Mouse (Mus musculus): ENCODE measurements around the gene Olfr808. TPM values are rescaled to one million over a fixed set of nuclear protein-coding genes. Genes with fewer than 3 reads are reported as not detected.

Gene Olfr808
- not detected for total RNA-seq (2022)

DNA sequence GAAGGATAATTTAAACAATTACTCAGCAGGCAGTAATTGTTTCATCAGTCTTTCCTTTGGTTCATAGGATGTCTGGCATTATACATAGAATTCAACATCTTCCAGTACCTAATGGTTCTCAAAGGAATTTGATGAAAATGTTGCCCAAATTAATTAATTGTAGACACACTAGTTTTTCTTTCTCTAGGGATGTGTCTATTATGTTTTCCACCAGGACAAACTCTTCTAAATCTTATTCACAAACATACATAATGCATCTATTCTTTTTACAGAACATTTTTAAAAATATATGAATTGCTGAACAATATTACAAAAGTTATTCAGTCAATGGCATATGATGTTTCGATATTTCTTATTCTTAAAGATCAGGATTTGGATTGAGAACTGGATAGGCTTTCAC lies at the start of gene Olfr808:
Olfr808 (plus strand) TSS at position 301 of the 400 bp plus-strand sequence.
- DNase-seq (ENCODE audit: low spot score in 2 of 2) = no peak

DNA sequence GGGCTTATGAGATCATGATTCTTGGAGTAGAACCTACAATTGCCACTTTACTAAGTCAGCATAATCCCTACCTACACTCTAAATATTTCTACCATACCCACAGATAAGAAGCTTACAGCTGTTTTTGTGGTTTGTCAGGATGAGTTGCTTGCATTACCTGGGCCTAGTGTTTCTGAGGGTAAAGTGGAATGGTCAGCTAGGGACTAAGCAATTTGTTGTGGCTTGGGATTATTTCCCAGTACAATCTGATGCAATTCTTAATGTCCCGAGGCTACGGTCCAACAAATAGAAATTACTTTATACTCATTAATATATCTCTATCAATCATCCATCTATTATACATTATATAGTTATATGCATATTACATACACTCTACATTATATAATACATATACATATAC lies 36.0 kb upstream of the Olfr808 start, which contains the start of gene Olfr805:
Olfr805 (minus strand) TSS at position 101 of the 400 bp plus-strand sequence.
- no peak for DNase-seq (ENCODE audit: low spot score in 2 of 2)

DNA sequence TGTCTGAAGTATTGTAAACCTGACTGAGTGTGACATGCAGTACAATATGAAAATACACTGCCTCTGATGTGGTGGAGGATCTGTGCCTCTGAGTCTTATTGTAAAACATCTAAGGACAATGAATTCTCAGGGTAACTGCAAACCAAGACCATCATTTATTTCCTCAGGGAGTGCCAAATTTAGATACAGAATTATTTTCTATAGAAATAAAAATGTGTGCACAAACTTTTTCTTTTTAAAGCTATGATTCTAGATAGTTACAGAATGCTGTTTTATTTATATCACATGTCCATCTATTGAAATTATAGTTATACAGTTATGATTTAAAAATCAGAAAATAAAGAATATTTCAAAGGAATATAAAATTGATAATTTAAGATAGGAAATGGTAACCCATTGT lies 23.5 kb upstream of the Olfr808 start, which contains the start of gene Olfr806:
Olfr806 (minus strand) TSS at position 101 of the 400 bp plus-strand sequence.
- no peak for DNase-seq (ENCODE audit: low spot score in 2 of 2)

DNA sequence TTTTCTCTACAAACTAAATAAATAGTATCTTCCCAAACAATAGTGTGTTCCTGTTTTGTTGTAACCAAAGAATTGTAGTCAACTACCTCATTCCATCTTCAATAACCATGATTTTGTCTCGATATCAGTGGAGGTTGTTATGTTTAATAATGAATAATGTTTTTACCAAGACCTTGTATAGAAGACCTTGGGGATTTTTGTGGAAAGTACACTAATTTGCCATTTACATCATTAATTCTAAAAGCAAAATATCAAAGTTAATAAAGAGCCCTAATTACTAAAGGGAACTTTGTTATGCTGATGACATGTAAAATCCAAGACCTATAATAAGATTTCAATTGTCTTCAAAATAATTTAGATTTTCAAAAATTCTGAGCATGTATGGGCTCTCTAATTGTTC lies 7.6 kb upstream of the Olfr808 start, which contains the start of gene Olfr807:
Olfr807 (minus strand) TSS at position 101 of the 400 bp plus-strand sequence.
- no peak for DNase-seq (ENCODE audit: low spot score in 2 of 2)

DNA sequence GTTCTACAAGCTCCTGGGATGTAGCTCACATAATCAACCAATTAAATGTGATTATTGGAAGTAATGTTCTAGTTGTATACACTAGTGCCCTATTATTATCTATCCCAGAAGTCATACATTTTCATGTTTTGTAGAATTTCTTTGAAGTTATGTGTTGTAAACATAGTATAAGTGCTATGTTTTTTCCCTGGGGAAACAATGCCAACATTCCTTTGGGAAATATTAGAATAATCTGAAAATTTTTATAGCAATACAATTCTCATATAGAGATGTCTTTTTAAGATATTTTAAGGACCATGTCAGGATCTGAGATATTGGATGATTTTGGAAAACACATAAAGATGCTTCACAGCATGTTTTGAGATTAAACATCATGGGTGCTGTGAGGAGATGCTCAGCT lies 9.1 kb downstream of the Olfr808 start, which contains the start of gene Olfr809:
Olfr809 (plus strand) TSS at position 301 of the 400 bp plus-strand sequence.
- DNase-seq (ENCODE audit: low spot score in 2 of 2) = no peak

DNA sequence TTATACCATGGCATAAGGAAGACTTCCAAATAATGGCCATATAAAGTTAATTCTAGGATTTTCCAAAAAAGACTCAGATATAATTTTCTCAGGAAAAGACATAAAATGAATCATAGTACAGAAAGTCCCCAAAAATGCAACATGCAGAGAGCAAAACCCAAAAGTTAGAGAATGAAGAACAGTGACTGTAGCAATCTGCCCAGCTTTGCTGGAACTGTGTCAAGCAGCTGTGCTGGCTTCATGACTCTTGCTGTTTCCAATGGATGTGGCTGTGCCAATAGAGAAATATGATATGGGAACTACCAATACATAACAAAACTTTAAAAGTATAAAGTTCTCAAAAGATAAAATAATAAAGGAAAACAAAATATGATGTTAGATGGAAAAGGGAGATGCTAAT lies 12.8 kb downstream of the Olfr808 start:
- DNase-seq (ENCODE audit: low spot score in 2 of 2) = no peak

DNA sequence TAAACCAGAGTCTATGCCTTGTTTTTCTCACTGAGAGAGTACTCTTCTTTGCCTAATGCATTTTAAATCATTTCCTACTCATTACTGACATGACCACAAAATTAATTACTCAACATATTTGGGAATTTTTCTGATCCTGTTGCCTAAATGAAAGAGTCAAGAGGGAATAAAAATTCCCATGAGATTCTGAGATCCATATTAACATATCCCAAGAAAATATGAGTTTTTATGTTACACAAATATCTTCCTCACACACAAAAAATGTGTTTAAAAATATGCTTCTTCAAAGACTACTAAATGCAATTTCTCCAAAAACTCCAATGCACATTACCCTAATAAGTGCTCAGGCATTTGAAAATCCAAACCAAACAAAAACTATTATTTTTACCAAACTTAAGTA lies 29.5 kb downstream of the Olfr808 start, which contains the start of gene Olfr810:
Olfr810 (minus strand) TSS at position 101 of the 400 bp plus-strand sequence.
- DNase-seq (ENCODE audit: low spot score in 2 of 2) = no peak

DNA sequence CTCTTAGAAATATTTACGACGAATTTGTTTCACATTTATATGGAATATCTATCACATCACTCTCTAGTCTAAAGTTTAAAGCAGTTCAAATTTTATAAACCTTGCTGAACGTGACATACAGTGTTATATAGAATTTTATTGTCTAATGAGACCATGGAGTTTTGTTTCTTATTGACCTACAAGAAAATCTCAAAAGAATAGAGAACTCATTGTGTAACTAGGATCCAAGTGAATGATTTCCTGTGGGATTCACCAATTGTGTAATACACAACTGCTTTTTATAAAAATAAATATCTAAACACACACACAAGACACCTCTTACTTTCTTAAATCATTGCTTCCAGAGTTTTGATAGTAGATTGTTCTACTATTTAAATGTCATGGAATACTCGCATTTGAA lies 39.0 kb downstream of the Olfr808 start, which contains the start of gene Olfr811:
Olfr811 (minus strand) TSS at position 101 of the 400 bp plus-strand sequence.
- DNase-seq (ENCODE audit: low spot score in 2 of 2) = no peak

Small RNAs within 50 kb of the gene (microRNA-seq; reads per million reads assigned to microRNA genes)
- gene Gm24485 = 0 reads per million in 2 experiments

Other genes starting within 250 kb of the Olfr808 start
- not detected for gene Olfr791, start 243.7 kb upstream of the Olfr808 start, total RNA-seq (2022)
- not detected for gene Olfr792, start 226.3 kb upstream of the Olfr808 start, total RNA-seq (2022)
- gene Olfr794, start 197.8 kb upstream of the Olfr808 start, total RNA-seq (2022) = not detected
- gene Olfr796, start 152.9 kb upstream of the Olfr808 start, total RNA-seq (2022) = not detected
- not detected for gene Olfr798, start 137.5 kb upstream of the Olfr808 start, total RNA-seq (2022)
- not detected for gene Olfr799, start 128.0 kb upstream of the Olfr808 start, total RNA-seq (2022)
- gene Olfr800, start 107.8 kb upstream of the Olfr808 start, total RNA-seq (2022) = not detected
- not detected for gene Olfr801, start 91.6 kb upstream of the Olfr808 start, total RNA-seq (2022)
- gene Olfr802, start 77.3 kb upstream of the Olfr808 start, total RNA-seq (2022) = not detected
- not detected for gene Olfr803, start 71.2 kb upstream of the Olfr808 start, total RNA-seq (2022)
- gene Olfr804, start 62.3 kb upstream of the Olfr808 start, total RNA-seq (2022) = not detected
- not detected for gene Olfr805, start 36.1 kb upstream of the Olfr808 start, total RNA-seq (2022)
- not detected for gene Olfr806, start 23.6 kb upstream of the Olfr808 start, total RNA-seq (2022)
- gene Olfr807, start 7.7 kb upstream of the Olfr808 start, total RNA-seq (2022) = not detected
- not detected for gene Olfr809, start 9.2 kb downstream of the Olfr808 start, total RNA-seq (2022)
- not detected for gene Olfr810, start 29.4 kb downstream of the Olfr808 start, total RNA-seq (2022)
- gene Olfr811, start 38.9 kb downstream of the Olfr808 start, total RNA-seq (2022) = not detected
- gene Olfr812, start 80.6 kb downstream of the Olfr808 start, total RNA-seq (2022) = not detected
- gene Olfr813, start 89.9 kb downstream of the Olfr808 start, total RNA-seq (2022) = not detected
- not detected for gene Olfr814, start 114.4 kb downstream of the Olfr808 start, total RNA-seq (2022)
- gene Olfr815, start 140.4 kb downstream of the Olfr808 start, total RNA-seq (2022) = not detected
- not detected for gene Olfr816, start 150.1 kb downstream of the Olfr808 start, total RNA-seq (2022)
- gene Olfr818, start 183.6 kb downstream of the Olfr808 start, total RNA-seq (2022) = not detected
- not detected for gene Olfr819, start 201.8 kb downstream of the Olfr808 start, total RNA-seq (2022)
- gene Olfr247, start 210.7 kb downstream of the Olfr808 start, total RNA-seq (2022) = not detected
- gene Gm10310, start 219.6 kb downstream of the Olfr808 start, total RNA-seq (2022) = not detected
- not detected for gene Olfr820, start 247.1 kb downstream of the Olfr808 start, total RNA-seq (2022)

All from layer of hippocampus, adult 8-10 months (tissue).